Mouse (Mus musculus): ENCODE data around the gene Gm16253. TPM values are rescaled to one million over a fixed set of nuclear protein-coding genes. Genes with fewer than 3 reads are reported as not detected.

Gm16253 gene
- total RNA-seq (2021): 1 to 10 TPM; 1.8 to 2.8 TPM
- not detected in 2 replicates for polyA plus RNA-seq (2012; rRNA removed)
- long read RNA-seq, partial matches to known transcripts: 0 of 1 reads
- long read RNA-seq, other reads (novel, unspliced or antisense): 1 of 1 reads

- Histone ChIP-seq H3K9ac (ENCODE audit: low read depth, low read length) (peak within 1 kb of the TSS; percentile 84), H3K4me3 (peak within 1 kb of the TSS; percentile 42), H3K36me3 (ENCODE audit: control insufficient read depth, insufficient read depth, low read length) (no peaks in the 10 kb centered on the region; the same call in none of the 2 replicates), H3K27ac (peak within 1 kb of the TSS; percentile 100), H3K4me1 (ENCODE audit: control insufficient read depth, insufficient read depth, low read length) (peaks cover 44% of the 10 kb centered on the region), H3K27me3 (ENCODE audit: control insufficient read depth, insufficient read depth, low read length) (no peaks in the 10 kb centered on the region), H3K79me2 (replicated peaks; ENCODE audit: control insufficient read depth, insufficient read depth, low read length) (no peaks in the 10 kb centered on the region)
- TF ChIP-seq POLR2A (IDR thresholded peaks at IDR 0.05; ENCODE audit: insufficient read depth, low read depth, low read length) (peak; percentile 72), CTCF (IDR thresholded peaks at IDR 0.05) (peak; percentile 46), EP300 (IDR thresholded peaks at IDR 0.05; ENCODE audit: insufficient read depth, low read depth, low read length) (peak; percentile 92; the same call in 1 of the 2 replicates)
- intact Hi-C loops (cut with DNase I): loop anchor here (1.0 kb wide), 1 partner anchor 20 kb away; the partner anchor contains the start of gene Txnip
- 3% methylated on average over 17 of the region's 17 CpGs for WGBS
- peak; percentile 92 to 95 for DNase-seq
Observed at GRCm38 (mm10) chr3:96576690-96577541, at the start of gene Gm16253. Gm16253 (plus strand) TSS chr3:96576984.

DNA sequence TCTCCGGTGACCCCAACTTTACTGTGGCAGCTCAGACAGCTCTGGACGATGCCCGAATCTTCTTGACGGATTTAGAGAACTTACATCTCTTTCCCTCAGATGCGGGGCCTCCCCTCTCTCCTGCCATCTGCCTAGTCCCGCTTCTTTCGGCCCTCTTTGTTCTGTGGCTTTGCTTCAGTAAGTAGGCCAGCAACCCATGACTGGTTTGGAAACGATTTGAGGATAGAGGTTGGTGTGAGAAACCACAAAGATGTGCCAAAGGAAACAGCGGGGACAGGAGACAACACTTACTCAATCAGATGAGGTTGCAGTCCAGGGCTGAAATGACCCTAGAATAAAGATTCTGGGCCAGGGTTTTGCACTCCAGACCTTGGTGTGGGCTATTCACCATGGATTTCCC lies 48.3 kb upstream of the Gm16253 start:
- H3K36me3 ChIP-seq (ENCODE audit: control insufficient read depth, insufficient read depth, low read length): peaks cover 3% of the 10 kb centered on the region; the same call in 1 of the 2 replicates
- TF ChIP-seq POLR2A (IDR thresholded peaks at IDR 0.05; ENCODE audit: insufficient read depth, low read depth, low read length): no peak
- TF ChIP-seq EP300 (IDR thresholded peaks at IDR 0.05; ENCODE audit: insufficient read depth, low read depth, low read length): no peak
- no peak for TF ChIP-seq CTCF (IDR thresholded peaks at IDR 0.05)
- 55% methylated on average over 9 of the region's 9 CpGs for WGBS
- H3K4me1 ChIP-seq (ENCODE audit: control insufficient read depth, insufficient read depth, low read length): peaks cover 4% of the 10 kb centered on the region
- no peak for DNase-seq
- no peak overlapping the region for H3K9ac ChIP-seq (ENCODE audit: low read depth, low read length)
- peaks cover 3% of the 10 kb centered on the region; the same call in 1 of the 2 replicates for H3K27me3 ChIP-seq (ENCODE audit: control insufficient read depth, insufficient read depth, low read length)
- H3K79me2 ChIP-seq (replicated peaks; ENCODE audit: control insufficient read depth, insufficient read depth, low read length): no peaks in the 10 kb centered on the region; the same call in 1 of the 2 replicates
- H3K27ac ChIP-seq: no peak overlapping the region
- H3K4me3 ChIP-seq: no peak overlapping the region
- intact Hi-C loops (cut with DNase I): no loop called here

GRCm38 (mm10) chr3:96532050-96532449 lies 44.7 kb upstream of the Gm16253 start:
- no peaks in the 10 kb centered on the region for H3K79me2 ChIP-seq (replicated peaks; ENCODE audit: control insufficient read depth, insufficient read depth, low read length)
- TF ChIP-seq EP300 (IDR thresholded peaks at IDR 0.05; ENCODE audit: insufficient read depth, low read depth, low read length): no peak
- TF ChIP-seq POLR2A (IDR thresholded peaks at IDR 0.05; ENCODE audit: insufficient read depth, low read depth, low read length): no peak
- peak; percentile 48 for TF ChIP-seq CTCF (IDR thresholded peaks at IDR 0.05)
- H3K27ac ChIP-seq: no peak overlapping the region
- peaks cover 2% of the 10 kb centered on the region for H3K4me1 ChIP-seq (ENCODE audit: control insufficient read depth, insufficient read depth, low read length)
- H3K9ac ChIP-seq (ENCODE audit: low read depth, low read length): no peak overlapping the region
- peaks cover 3% of the 10 kb centered on the region; the same call in 1 of the 2 replicates for H3K36me3 ChIP-seq (ENCODE audit: control insufficient read depth, insufficient read depth, low read length)
- DNase-seq: no peak
- no peaks in the 10 kb centered on the region for H3K27me3 ChIP-seq (ENCODE audit: control insufficient read depth, insufficient read depth, low read length)
- H3K4me3 ChIP-seq: no peak overlapping the region
- intact Hi-C loops (cut with DNase I): no loop called here
- WGBS: 42% methylated on average over 7 of the region's 7 CpGs

- WGBS: 67% methylated on average over 2 of the region's 2 CpGs
Observed at GRCm38 (mm10) chr3:96534300-96534699, 42.5 kb upstream of the Gm16253 start.

GRCm38 (mm10) chr3:96539316-96539715 lies 37.5 kb upstream of the Gm16253 start:
- intact Hi-C loops (cut with DNase I): no loop called here
- Histone ChIP-seq H3K36me3 (ENCODE audit: control insufficient read depth, insufficient read depth, low read length) (no peaks in the 10 kb centered on the region), H3K4me3 (no peak overlapping the region), H3K79me2 (replicated peaks; ENCODE audit: control insufficient read depth, insufficient read depth, low read length) (no peaks in the 10 kb centered on the region), H3K27ac (no peak overlapping the region), H3K27me3 (ENCODE audit: control insufficient read depth, insufficient read depth, low read length) (no peaks in the 10 kb centered on the region), H3K4me1 (ENCODE audit: control insufficient read depth, insufficient read depth, low read length) (no peaks in the 10 kb centered on the region), H3K9ac (ENCODE audit: low read depth, low read length) (no peak overlapping the region)
- TF ChIP-seq EP300 (IDR thresholded peaks at IDR 0.05; ENCODE audit: insufficient read depth, low read depth, low read length) (no peak), CTCF (IDR thresholded peaks at IDR 0.05) (no peak), POLR2A (IDR thresholded peaks at IDR 0.05; ENCODE audit: insufficient read depth, low read depth, low read length) (no peak)
- WGBS: 66% methylated on average over 2 of the region's 2 CpGs
- DNase-seq: no peak

More at GRCm38 (mm10) chr3:96534300-96534699, 42.5 kb upstream of the Gm16253 start:
- Histone ChIP-seq H3K9ac (ENCODE audit: low read depth, low read length) (no peak overlapping the region), H3K4me1 (ENCODE audit: control insufficient read depth, insufficient read depth, low read length) (no peaks in the 10 kb centered on the region), H3K4me3 (no peak overlapping the region), H3K36me3 (ENCODE audit: control insufficient read depth, insufficient read depth, low read length) (no peaks in the 10 kb centered on the region), H3K27me3 (ENCODE audit: control insufficient read depth, insufficient read depth, low read length) (no peaks in the 10 kb centered on the region), H3K27ac (no peak overlapping the region), H3K79me2 (replicated peaks; ENCODE audit: control insufficient read depth, insufficient read depth, low read length) (no peaks in the 10 kb centered on the region)
- no peak for DNase-seq
- TF ChIP-seq POLR2A (IDR thresholded peaks at IDR 0.05; ENCODE audit: insufficient read depth, low read depth, low read length) (no peak), CTCF (IDR thresholded peaks at IDR 0.05) (peak; percentile 22)
- intact Hi-C loops (cut with DNase I): no loop called here

- TF ChIP-seq POLR2A (IDR thresholded peaks at IDR 0.05; ENCODE audit: insufficient read depth, low read depth, low read length) (no peak), CTCF (IDR thresholded peaks at IDR 0.05) (no peak), EP300 (IDR thresholded peaks at IDR 0.05; ENCODE audit: insufficient read depth, low read depth, low read length) (no peak)
- H3K4me3 ChIP-seq: no peak overlapping the region
- no peak overlapping the region for H3K9ac ChIP-seq (ENCODE audit: low read depth, low read length)
- H3K27ac ChIP-seq: no peak overlapping the region
- no peaks in the 10 kb centered on the region for H3K27me3 ChIP-seq (ENCODE audit: control insufficient read depth, insufficient read depth, low read length)
- 52% methylated on average over 6 of the region's 6 CpGs for WGBS
- H3K79me2 ChIP-seq (replicated peaks; ENCODE audit: control insufficient read depth, insufficient read depth, low read length): no peaks in the 10 kb centered on the region
- H3K36me3 ChIP-seq (ENCODE audit: control insufficient read depth, insufficient read depth, low read length): no peaks in the 10 kb centered on the region
- DNase-seq: no peak
- intact Hi-C loops (cut with DNase I): no loop called here
- no peaks in the 10 kb centered on the region for H3K4me1 ChIP-seq (ENCODE audit: control insufficient read depth, insufficient read depth, low read length)
Observed at GRCm38 (mm10) chr3:96540740-96541139, 36.0 kb upstream of the Gm16253 start.
